Mouse (Mus musculus) stomach, postnatal 0 days (tissue): ENCODE measurements around the gene Sema3a. TPM values are rescaled to one million over a fixed set of nuclear protein-coding genes. Genes with fewer than 3 reads are reported as not detected.

Source experiments
- ATAC-seq: fragments of 200-750 bp; cut with Nextera tagmentation; 2 replicates; pipeline ENCODE4 v1.8.0; 2017; ENCODE audit not compliant: low FRiP score, low TSS enrichment
- DNase-seq: peaks from one replicate; pipeline ENCODE4 v3.0.0-alpha.2; 2016; ENCODE audit warnings: low spot score
- H3K27ac ChIP-seq: fragments of 300-500 bp; sonication (generic); replicated peaks from 2 replicates; pipeline ENCODE4 v1.5.1; 2014; ENCODE audit warnings: mild to moderate bottlenecking, control low read depth
- H3K27me3 ChIP-seq: fragments of 300-500 bp; sonication (generic); 2 replicates; pipeline ENCODE4 v1.6.1; 2014; ENCODE audit warnings: low read length; ENCODE audit not compliant: control insufficient read depth, insufficient read depth
- H3K36me3 ChIP-seq: fragments of 300-500 bp; sonication (generic); 2 replicates; pipeline ENCODE4 v1.6.1; 2014; ENCODE audit warnings: low read length, mixed read lengths; ENCODE audit not compliant: control insufficient read depth, insufficient read depth
- H3K4me1 ChIP-seq: fragments of 300-500 bp; sonication (generic); replicated peaks from 2 replicates; pipeline ENCODE4 v1.6.1; 2014; ENCODE audit warnings: antibody characterized with exemption; ENCODE audit not compliant: control insufficient read depth, insufficient read depth
- H3K4me2 ChIP-seq: fragments of 300-500 bp; sonication (generic); replicated peaks from 2 replicates; pipeline ENCODE4 v1.6.1; 2014; ENCODE audit warnings: low read depth, mild to moderate bottlenecking, control low read depth, moderate library complexity
- H3K4me3 ChIP-seq: fragments of 300-500 bp; sonication (generic); 2 replicates; pipeline ENCODE4 v1.5.1; 2014; ENCODE audit warnings: low read depth, low read length, control low read depth
- H3K9ac ChIP-seq: fragments of 300-500 bp; sonication (generic); 2 replicates; pipeline ENCODE4 v1.6.1; 2014; ENCODE audit warnings: mild to moderate bottlenecking, low read length, control low read depth, mixed read lengths
- H3K9me3 ChIP-seq: fragments of 300-500 bp; sonication (generic); 2 replicates; pipeline ENCODE4 v1.6.1; 2016; ENCODE audit warnings: low read length; ENCODE audit not compliant: control insufficient read depth
- CTCF ChIP-seq: IDR thresholded peaks from 2 replicates; pipeline ENCODE4 v1.5.1; 2016; ENCODE audit warnings: antibody characterized with exemption, low read depth, mild to moderate bottlenecking, moderate library complexity
- EP300 ChIP-seq: optimal IDR thresholded peaks from 2 replicates; pipeline ENCODE3; 2016; ENCODE audit warnings: antibody characterized with exemption
- WGBS: fragments of 180-500 bp; shearing (Covaris S2); extraction: QIAGEN DNeasy Blood & Tissue Kit; methylation state at CpG from one replicate; pipeline ENCODE4 v1.1.7; 2014; 5-methylcytosine and 5-hydroxymethylcytosine counted together
- polyA plus RNA-seq: library from polyadenylated mRNA; unstranded; fragments of >200 nt; fragmentation: Nextera tagmentation; extraction: Ambion mirVana; gene quantifications from 2 replicates; pipeline ENCODE4 v1.2.1, GENCODE M21; 2015

The Sema3a gene
- polyA plus RNA-seq, 1 experiment from 2014 or later = 7.4 TPM

- Histone ChIP-seq H3K9me3 (no peaks in the 10 kb centered on the region), H3K27ac (no peak overlapping the region), H3K4me3 (no peak overlapping the region), H3K9ac (no peak overlapping the region), H3K27me3 (no peaks in the 10 kb centered on the region), H3K36me3 (no peaks in the 10 kb centered on the region), H3K4me2 (no peak overlapping the region), H3K4me1 (no peaks in the 10 kb centered on the region)
- ATAC-seq (no peak), DNase-seq (no peak)
- no peak for TF ChIP-seq CTCF
- TF ChIP-seq EP300 = no peak
- WGBS = 81% methylated on average over 4 of the region's 4 CpGs
Measured at GRCm38 (mm10) chr5:13384714-13385113, 259.5 kb downstream of the Sema3a start.

GRCm38 (mm10) chr5:13386603-13387002 lies 261.4 kb downstream of the Sema3a start:
- Histone ChIP-seq H3K27me3 (no peaks in the 10 kb centered on the region), H3K4me3 (no peak overlapping the region), H3K36me3 (no peaks in the 10 kb centered on the region), H3K4me1 (no peaks in the 10 kb centered on the region), H3K9ac (no peak overlapping the region), H3K27ac (no peak overlapping the region), H3K4me2 (no peak overlapping the region), H3K9me3 (no peaks in the 10 kb centered on the region)
- no peak for TF ChIP-seq EP300
- TF ChIP-seq CTCF = no peak
- WGBS = 76% methylated on average over 3 of the region's 3 CpGs
- no peak for ATAC-seq
- no peak for DNase-seq

GRCm38 (mm10) chr5:13387679-13388078 lies 262.5 kb downstream of the Sema3a start:
- 65% methylated on average over 3 of the region's 3 CpGs for WGBS
- H3K4me3 ChIP-seq = no peak overlapping the region

GRCm38 (mm10) chr5:13389995-13390394 lies 264.8 kb downstream of the Sema3a start:
- Histone ChIP-seq H3K4me1 (no peaks in the 10 kb centered on the region), H3K27ac (no peak overlapping the region), H3K27me3 (no peaks in the 10 kb centered on the region), H3K4me3 (no peak overlapping the region), H3K4me2 (no peak overlapping the region), H3K9me3 (no peaks in the 10 kb centered on the region), H3K36me3 (no peaks in the 10 kb centered on the region), H3K9ac (no peak overlapping the region)
- ATAC-seq = no peak
- no peak for TF ChIP-seq CTCF
- no peak for TF ChIP-seq EP300
- WGBS = 81% methylated on average over 3 of the region's 3 CpGs
- no peak for DNase-seq

More at GRCm38 (mm10) chr5:13387679-13388078, 262.5 kb downstream of the Sema3a start:
- Histone ChIP-seq H3K4me1 (no peaks in the 10 kb centered on the region), H3K36me3 (no peaks in the 10 kb centered on the region), H3K27me3 (no peaks in the 10 kb centered on the region), H3K4me2 (no peak overlapping the region), H3K9me3 (no peaks in the 10 kb centered on the region), H3K27ac (no peak overlapping the region), H3K9ac (no peak overlapping the region)
- ATAC-seq (no peak), DNase-seq (no peak)
- TF ChIP-seq EP300 (no peak), CTCF (no peak)

- no peak overlapping the region for H3K27ac ChIP-seq
- 26% methylated on average over 1 of the region's 1 CpGs for WGBS
- no peak for DNase-seq
- TF ChIP-seq EP300 (no peak), CTCF (peak; percentile 78)
- no peaks in the 10 kb centered on the region for H3K36me3 ChIP-seq
- no peak for ATAC-seq
- no peaks in the 10 kb centered on the region for H3K9me3 ChIP-seq
- no peaks in the 10 kb centered on the region for H3K4me1 ChIP-seq
- no peak overlapping the region for H3K9ac ChIP-seq
- H3K27me3 ChIP-seq = no peaks in the 10 kb centered on the region
- no peak overlapping the region for H3K4me2 ChIP-seq
- H3K4me3 ChIP-seq = no peak overlapping the region
Measured at GRCm38 (mm10) chr5:13405432-13405831, 280.2 kb downstream of the Sema3a start.

GRCm38 (mm10) chr5:13406131-13406530 lies 280.9 kb downstream of the Sema3a start:
- Histone ChIP-seq H3K27me3 (no peaks in the 10 kb centered on the region), H3K9me3 (no peaks in the 10 kb centered on the region), H3K36me3 (no peaks in the 10 kb centered on the region), H3K4me1 (no peaks in the 10 kb centered on the region), H3K4me3 (no peak overlapping the region), H3K27ac (no peak overlapping the region), H3K9ac (no peak overlapping the region), H3K4me2 (no peak overlapping the region)
- TF ChIP-seq CTCF = no peak
- TF ChIP-seq EP300 = no peak
- no peak for DNase-seq
- WGBS = 44% methylated on average over 2 of the region's 2 CpGs
- ATAC-seq = no peak
